17 mouse cellular contexts compared by ENCODE assay signal in genomic region chr9:94529987-94530386, GRCm38 (mm10).
"Had no signal": no experiment of that assay in that cellular context is flagged by ENCODE, and none has a peak within 500 bp of the region (broad histone marks: within the 10 kb centered on the region; RNA-seq: fewer than 3 reads in every experiment).

No protein-coding gene starts in this region.

- H3K27ac ChIP-seq: kidney, postnatal 0 days; layer of hippocampus, adult 2 months; left cerebral cortex, adult 2 months; liver, embryonic 13.5 days; midbrain, embryonic 10.5 days; neural tube, embryonic 13.5 days; stomach, embryonic 15.5 days had no signal

- DNase-seq: kidney, adult 2 months; kidney, postnatal 25 days; layer of hippocampus, postnatal 36 days; liver, embryonic 13.5 days; lung, adult 2 months; midbrain, embryonic 14.5 days; retina, postnatal 1 day; right cerebral cortex, postnatal 25 days; spleen, adult 18-20 months; thymus, postnatal 25 days had no signal

- H3K9me3 ChIP-seq: liver, embryonic 13.5 days; megakaryocyte, embryonic 14.5 days; midbrain, embryonic 10.5 days; neural tube, embryonic 13.5 days; stomach, embryonic 15.5 days had no signal

- H3K27me3 ChIP-seq: liver, embryonic 13.5 days; megakaryocyte, embryonic 14.5 days; neural tube, embryonic 13.5 days; stomach, embryonic 15.5 days had no signal

- H3K4me2 ChIP-seq: liver, embryonic 13.5 days; neural tube, embryonic 13.5 days; stomach, embryonic 15.5 days had no signal

- H3K9ac ChIP-seq: liver, embryonic 13.5 days; neural tube, embryonic 13.5 days; stomach, embryonic 15.5 days had no signal

- H3K4me3 ChIP-seq: layer of hippocampus, adult 2 months; left cerebral cortex, adult 2 months; liver, embryonic 13.5 days; megakaryocyte, embryonic 14.5 days; midbrain, embryonic 10.5 days; neural tube, embryonic 13.5 days; stomach, embryonic 15.5 days had no signal

- H3K36me3 ChIP-seq: liver, embryonic 13.5 days; midbrain, embryonic 10.5 days; neural tube, embryonic 13.5 days; stomach, embryonic 15.5 days had no signal
